Mouse (Mus musculus): ENCODE measurements around the gene Grb14.
A peak's percentile ranks its signal among the peaks of the same experiment; 100 is the strongest.

The Grb14 gene

DNA sequence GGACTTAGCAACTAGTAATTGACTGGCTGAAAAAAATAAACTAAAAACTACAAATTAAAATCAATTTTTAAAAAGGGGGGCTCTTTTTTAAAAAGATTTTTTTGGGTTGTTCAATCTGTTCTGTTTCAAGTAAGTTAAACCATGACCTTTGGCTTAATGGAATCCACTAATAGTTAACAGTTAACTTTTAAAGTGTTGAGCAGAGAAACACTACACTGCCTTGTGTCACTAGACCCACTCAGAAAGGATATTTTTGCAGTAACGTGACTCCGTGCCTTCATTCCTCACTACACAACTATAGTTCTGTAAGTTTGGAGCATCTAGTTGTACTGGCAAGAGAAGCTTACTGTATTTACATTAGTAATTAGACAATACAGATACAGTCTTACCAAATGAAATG, 50.2 kb downstream of the Grb14 start:
- no peak for DNase-seq (ENCODE audit: low spot score in 2 of 2)

DNA sequence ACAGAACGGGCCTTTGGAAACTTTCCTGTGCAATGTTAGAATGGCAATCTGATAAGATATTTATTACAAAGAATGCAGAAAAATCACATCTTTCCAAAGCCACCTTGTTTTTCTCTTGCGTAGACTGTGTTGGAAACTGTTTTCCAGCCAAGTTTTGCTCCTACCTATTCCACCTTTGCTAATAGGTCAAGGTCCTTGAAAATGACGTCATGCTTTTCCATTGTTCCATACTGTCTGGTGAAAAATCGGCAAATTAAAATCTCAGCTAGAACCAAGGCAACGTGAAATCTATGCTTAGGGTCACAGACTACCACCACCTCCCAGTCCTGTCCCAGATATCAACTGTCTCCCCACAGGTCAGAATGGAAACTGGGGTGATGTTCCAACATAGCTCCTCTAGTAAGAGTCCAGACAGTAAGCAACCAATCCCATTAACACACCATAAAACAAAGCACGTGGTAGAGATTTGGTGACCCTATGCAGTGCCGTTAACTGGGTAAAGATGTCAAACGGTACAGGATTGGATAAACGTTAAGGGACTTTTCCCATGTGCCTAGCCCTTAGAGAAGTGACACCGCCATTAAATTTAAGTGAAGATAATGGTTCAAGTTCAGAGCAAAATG, 50.9 kb downstream of the Grb14 start:
- no peak for DNase-seq (ENCODE audit: low spot score in 2 of 2)

- DNase-seq (ENCODE audit: low spot score in 2 of 2), result no peak
Measured at GRCm38 (mm10) chr2:64973125-64973524, 51.7 kb downstream of the Grb14 start.

DNA sequence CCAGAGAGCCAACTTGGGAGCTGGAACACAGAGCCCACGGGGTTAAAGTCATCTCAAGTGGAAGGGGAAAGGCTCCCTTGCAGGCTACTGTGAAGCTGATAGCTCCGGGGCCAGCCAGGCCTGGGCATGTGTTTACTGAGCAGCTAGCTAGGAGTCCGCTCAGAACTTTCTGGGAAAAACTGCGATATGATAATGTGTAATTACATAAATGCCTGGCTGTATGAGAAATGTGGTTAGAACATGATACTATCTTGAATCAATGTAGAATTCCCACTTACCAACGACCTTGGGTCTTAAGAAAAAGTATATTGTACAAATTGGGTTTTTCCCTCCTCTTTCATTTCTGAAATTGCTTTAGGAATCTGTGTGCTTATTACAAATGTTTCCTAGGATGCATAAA, 53.0 kb downstream of the Grb14 start:
- DNase-seq (ENCODE audit: low spot score in 2 of 2), result no peak

DNA sequence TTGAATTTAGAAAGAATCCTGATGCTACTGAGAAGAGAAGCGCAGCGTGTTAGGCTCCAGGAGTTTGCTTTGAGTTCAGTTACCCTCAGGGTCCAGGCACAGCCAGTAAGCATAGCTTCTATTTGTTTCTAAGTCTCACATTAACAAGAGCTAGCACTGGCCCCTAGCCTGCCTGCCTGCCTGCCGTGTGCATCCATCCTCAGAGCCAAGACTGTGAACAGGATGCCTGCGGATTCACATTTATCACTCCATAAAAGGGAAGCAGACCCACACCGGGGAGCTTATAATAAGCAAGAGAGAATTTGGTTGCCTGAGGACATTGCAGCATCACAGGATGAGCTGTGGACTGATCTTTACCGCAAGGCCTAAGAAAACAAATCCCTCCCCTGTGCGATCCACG, 53.8 kb downstream of the Grb14 start:
- no peak for DNase-seq (ENCODE audit: low spot score in 2 of 2)

DNA sequence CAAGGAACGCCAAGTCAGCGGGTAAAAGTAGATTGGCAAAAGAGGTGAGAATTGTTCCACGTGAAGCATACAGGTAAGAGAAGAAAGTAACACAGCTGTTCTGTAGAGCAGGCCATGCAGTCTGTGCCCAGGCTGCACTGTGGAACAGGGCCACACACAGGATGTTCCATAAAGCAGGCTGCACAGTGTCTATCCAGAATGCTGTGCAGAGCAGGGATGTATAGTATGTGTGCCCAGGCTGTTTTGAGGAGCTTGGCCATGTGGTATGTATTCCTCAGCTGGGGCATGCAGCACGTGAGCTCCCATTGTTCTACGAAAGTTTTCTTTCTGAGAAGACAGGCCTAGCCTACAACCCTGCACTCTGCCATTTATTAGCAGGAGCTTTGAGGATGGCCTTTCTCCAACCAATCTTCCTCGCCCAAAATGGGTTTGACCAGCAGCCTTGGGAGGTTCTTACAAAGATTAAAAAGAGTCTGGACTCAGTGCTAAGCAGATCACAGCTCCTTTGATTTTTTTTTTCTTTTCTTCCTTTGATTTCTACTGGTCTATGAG, 57.8 kb downstream of the Grb14 start:
- DNase-seq (ENCODE audit: low spot score in 2 of 2), result no peak

GRCm38 (mm10) chr2:64966323-64966722, 58.5 kb downstream of the Grb14 start:
- no peak for DNase-seq (ENCODE audit: low spot score in 2 of 2)

DNA sequence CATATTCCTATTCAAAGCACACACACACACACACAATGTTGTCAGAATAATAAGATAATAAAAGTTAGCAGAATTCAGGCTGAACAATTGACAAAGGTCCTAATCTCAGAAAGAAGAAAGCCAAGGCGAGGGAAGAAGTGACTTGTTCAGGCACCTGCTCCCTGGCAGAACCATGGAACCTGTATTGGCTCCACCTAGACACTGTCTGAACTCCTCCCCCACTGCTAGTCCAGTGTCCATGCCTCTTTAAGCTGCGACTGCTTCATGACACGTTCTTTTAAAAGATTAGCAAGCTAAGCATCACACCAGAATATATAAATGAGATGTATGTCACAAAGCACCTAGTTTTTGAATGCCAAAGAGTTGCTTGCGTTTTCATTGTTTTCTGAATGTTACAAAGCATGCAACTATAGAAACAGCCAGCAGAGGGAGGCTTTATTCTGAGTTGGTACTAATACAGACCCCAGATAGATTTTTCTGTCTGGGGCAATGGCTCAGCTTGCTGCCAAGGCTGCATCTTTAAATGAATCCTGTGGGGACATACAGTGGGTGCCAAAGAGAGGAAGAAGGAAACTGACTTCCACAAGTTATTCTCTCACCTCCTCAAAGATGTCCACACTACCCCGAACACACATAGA, 59.4 kb downstream of the Grb14 start:
- DNase-seq (ENCODE audit: low spot score in 2 of 2), result peak in 1 of 2 experiments; percentile 26

DNA sequence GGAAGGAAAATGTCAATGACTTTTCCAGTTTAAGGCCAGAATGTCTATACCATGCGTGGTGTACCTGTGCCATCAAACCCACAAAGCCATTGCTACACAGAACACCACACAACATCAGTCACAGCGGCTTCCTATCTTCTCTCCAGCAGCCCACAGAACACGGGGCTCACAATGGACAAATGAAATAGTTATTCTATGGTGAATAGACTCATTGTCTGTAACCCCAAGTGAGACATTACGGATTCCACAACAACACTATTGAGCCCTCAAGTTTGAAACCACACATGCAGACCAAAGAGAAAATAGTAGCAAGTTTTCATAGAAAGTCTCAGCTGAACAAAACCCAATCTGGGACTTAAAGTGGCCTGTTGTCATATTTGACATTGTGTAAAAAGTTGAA, 62.6 kb downstream of the Grb14 start:
- DNase-seq (ENCODE audit: low spot score in 2 of 2), result no peak

DNA sequence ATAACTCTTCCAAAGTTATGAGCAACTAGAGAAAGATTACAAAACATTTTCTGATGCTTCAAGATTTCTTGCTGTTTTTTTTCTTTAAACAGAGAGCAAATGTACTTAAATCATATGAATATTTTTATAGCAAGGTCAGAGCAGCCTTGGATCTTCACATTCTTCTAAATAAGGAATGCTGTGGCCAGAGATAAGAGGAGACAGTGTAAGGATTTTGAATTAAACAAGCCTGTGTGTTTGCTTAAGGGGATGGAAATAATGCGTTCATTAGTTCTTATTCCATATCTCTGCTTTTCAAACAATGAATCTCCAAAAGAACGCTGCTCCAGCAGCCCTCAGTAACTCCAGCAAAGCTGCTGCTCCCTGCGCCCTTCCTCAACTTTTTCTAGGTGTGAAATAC, 63.4 kb downstream of the Grb14 start:
- DNase-seq (ENCODE audit: low spot score in 2 of 2), result no peak

- DNase-seq (ENCODE audit: low spot score in 2 of 2), result no peak
Measured at GRCm38 (mm10) chr2:64959657-64960056, 65.1 kb downstream of the Grb14 start.

GRCm38 (mm10) chr2:64955441-64955840, 69.3 kb downstream of the Grb14 start:
- no peak for DNase-seq (ENCODE audit: low spot score in 2 of 2)

DNA sequence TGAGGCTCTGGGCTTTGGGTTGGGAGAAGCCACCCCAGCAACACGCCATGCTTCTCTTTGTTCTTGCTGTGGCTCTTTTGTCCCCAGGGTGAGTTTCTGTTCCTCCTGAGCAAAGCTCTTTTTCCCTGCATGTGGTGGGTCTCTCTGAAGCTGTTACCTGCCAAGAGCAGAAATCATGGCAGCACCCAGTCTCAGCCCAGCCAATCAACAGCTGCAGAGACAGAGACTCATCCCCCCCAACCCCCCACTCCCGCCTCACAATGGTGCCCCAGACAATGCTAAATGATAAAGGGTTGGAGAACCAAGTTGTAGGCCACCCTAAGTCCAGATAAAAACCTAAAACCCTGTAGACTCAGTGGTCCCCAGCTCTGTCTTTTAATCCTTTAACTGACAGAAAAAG, 75.6 kb downstream of the Grb14 start:
- DNase-seq (ENCODE audit: low spot score in 2 of 2), result no peak

- peak in 1 of 2 experiments; percentile 32 for DNase-seq (ENCODE audit: low spot score in 2 of 2)
Measured at GRCm38 (mm10) chr2:64948418-64949169, 76.2 kb downstream of the Grb14 start.

DNA sequence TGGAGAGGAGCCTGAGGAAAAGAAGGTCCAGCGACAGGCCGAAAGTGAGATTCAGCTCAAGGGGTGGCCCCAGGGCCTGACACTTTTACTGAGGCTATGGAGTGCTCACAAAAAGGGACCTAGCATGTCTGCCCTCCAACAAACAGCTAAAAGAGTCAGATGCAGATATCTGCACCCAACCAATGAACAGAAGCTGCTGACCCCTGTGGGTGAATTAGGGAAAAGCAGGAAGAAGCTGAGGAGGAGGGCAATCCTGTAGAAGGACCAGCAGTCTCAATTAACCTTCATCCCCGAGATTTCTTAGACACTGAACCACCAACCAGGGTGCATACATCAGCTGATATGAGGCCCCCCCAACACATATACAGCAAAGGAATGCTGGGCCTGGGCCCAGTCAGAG, 77.3 kb downstream of the Grb14 start:
- no peak for DNase-seq (ENCODE audit: low spot score in 2 of 2)

- no peak for DNase-seq (ENCODE audit: low spot score in 2 of 2)
Measured at GRCm38 (mm10) chr2:64920879-64921278, 103.9 kb downstream of the Grb14 start.

DNA sequence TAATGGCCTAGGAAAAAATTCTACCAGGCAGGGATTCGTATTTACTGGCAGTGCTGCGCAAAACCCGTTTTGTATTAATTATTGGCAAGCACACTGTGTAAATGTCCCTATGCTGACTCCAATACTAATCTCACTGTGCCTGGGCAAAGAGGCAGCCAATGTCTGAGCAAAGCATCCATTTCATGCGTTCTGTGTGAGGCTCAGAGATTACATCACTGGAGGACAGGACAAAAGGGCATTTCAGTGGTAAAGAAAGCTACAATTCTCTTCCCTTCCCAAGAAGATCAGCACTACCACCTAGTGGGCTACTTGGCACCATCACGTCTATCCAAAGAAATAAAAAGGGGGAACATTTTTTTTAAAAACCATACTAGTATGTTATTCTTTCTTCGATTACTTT, 109.3 kb downstream of the Grb14 start:
- DNase-seq (ENCODE audit: low spot score in 2 of 2), result peak in 1 of 2 experiments; percentile 7

- peak in 1 of 2 experiments; percentile 30 for DNase-seq (ENCODE audit: low spot score in 2 of 2)
Measured at GRCm38 (mm10) chr2:64904877-64905276, 119.9 kb downstream of the Grb14 start.

- DNase-seq (ENCODE audit: low spot score in 2 of 2), result no peak
Measured at GRCm38 (mm10) chr2:64897844-64898243, 126.9 kb downstream of the Grb14 start.

GRCm38 (mm10) chr2:64893233-64893632, 131.6 kb downstream of the Grb14 start:
- no peak for DNase-seq (ENCODE audit: low spot score in 2 of 2)

DNA sequence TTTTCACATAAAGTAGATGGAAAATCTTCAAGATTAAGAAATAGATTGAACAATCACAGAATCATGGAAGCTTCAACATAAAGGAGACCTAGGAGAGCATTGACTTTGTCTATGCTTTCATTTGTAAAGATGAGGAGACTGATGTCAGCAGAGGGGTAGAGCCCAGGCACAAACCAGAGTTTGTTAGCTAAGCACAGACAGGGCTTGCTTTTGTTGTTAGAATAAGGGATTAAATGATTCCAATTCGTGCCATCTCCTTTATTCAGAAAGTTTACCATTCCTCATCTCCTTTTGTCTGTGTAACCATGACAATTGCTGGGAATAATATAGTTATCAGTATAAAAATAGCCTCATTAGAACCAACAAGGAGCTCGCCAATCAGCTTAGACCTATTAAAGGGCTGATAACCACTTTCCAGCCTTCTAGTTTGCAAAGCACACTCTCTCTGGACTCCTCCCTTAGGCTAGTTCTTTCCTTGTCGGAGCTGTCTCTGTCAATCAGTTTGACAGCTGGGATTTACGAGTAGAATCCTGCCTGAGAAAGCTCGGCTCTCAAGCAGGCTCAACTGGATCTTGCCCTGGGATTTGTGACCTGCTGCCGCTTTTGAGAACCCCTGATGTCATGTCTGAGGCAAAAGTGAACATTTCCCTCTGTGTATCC, 137.6 kb downstream of the Grb14 start:
- no peak for DNase-seq (ENCODE audit: low spot score in 2 of 2)

GRCm38 (mm10) chr2:64885696-64886095, 139.1 kb downstream of the Grb14 start:
- DNase-seq (ENCODE audit: low spot score in 2 of 2), result no peak

Measured in cerebellum, postnatal 4 days (tissue).